Mouse (Mus musculus): ENCODE data around the gene Zfp185.

Zfp185 gene

GRCm38 (mm10) chrX:72986841-72987519, at the start of gene Zfp185:
Gene Zfp185 (plus strand): TSS chrX:72987339.
- peak; percentile 74 to 82 for DNase-seq

DNA sequence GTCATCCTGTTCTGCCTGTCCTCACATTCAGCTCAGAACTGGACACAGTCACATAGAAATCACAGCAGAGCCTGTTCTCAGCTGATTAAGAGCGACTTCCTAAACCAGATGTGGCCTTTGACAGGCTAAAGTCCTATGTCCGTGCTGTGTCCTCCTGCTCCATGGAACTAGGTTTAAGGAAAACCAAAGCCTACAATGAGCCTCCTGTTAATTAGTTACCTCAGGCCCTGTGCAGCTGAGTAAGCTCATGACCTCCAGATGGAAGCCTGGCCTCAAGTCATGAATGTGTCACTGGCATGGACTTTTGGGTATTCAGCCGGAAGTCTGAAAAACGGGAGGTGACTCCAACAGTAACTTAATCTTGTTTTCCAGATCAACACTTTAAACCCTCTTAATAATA, 33.7 kb upstream of the Zfp185 start:
- DNase-seq, result peak in 1 of 2 experiments; percentile 13

GRCm38 (mm10) chrX:72956486-72956885, 30.7 kb upstream of the Zfp185 start:
- DNase-seq, result no peak

- peak; percentile 36 to 59 for DNase-seq
Observed at GRCm38 (mm10) chrX:72960431-72960830, 26.7 kb upstream of the Zfp185 start.

- no peak for DNase-seq
Observed at GRCm38 (mm10) chrX:72961511-72961910, 25.6 kb upstream of the Zfp185 start.

DNA sequence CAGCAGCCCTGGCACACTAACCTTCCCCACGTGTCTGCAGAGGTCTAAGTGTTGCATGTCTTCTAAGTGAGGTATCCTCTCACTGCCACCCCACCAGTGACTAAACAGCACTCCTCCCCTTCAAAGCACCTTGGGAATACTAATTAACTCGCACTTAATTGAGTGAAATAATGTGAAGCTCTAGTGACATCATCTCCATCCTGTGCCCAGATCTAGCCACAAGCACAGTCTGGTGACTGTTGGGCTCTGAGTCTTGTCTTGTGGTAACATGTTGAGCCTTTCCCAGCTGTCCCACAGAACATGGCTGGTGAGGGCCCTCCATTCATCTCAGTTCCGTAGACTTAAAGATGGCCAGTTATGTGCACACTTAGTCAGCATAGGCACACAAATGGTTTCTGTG, 24.4 kb upstream of the Zfp185 start:
- no peak for DNase-seq

DNA sequence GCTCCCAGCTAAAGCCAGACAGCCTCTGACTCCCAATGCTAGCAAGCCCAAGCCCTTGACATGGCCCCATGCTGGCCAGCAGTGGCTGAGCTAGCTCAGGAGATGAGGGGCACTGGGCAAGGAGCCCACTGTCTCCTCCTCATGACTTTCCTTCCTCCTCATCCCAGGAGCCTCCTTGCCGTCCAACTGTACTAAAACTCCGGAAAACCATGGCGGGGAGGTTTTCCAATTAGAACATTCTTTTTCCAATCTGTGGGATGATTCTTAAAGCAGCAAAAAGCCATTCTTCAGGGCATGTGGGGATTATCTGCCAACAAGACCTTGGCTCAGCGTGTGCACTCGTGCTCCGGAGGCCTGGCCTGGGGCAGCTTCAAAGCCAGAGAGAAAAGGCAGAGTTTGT, 4.3 kb upstream of the Zfp185 start:
- no peak for DNase-seq

DNA sequence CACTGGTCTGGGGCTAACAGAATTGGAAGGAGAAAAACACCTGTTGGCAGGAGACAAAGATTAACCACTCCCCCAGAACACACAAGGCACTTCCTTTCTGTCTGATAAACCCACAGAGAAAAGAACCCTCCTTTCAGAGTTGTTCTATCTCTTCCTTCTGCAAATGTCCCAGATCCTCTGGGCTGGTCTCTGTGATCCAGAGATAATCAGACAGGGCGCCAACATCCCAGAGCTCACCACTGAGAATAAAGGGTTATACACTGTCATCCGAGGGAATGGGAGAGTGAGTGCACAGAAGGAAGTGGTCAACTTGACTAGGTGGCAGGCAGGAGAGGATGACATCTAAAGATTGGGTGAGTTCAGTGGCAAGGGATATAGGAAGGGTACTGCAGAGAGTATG, 1.5 kb upstream of the Zfp185 start:
- no peak for DNase-seq

- DNase-seq, result no peak
Observed at GRCm38 (mm10) chrX:72987520-72987905, 374 bp downstream of the Zfp185 start.

DNA sequence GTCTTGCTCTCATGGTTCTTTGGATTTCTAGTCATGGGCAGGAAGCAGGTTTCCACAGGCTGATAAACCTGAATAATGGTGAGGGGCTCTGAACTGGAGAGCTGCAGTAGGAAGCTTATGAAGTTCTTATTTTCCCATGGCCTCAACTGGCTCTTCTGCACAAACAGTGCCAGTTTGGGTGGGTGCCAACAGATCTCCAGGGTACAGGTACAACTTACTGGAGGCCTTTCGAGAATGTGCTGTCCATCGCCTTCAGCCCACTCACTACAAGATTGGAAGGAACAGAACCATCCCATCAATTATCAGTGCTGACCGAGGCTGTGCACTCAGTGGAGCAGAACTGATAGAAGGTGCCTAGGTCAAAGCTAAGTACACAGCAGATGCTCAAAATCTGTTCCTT, 1.3 kb downstream of the Zfp185 start:
- peak in 1 of 2 experiments; percentile 14 for DNase-seq

GRCm38 (mm10) chrX:72990581-72990980, 3.4 kb downstream of the Zfp185 start:
- no peak for DNase-seq

GRCm38 (mm10) chrX:72992291-72992919, 5.3 kb downstream of the Zfp185 start:
- DNase-seq, result no peak

DNA sequence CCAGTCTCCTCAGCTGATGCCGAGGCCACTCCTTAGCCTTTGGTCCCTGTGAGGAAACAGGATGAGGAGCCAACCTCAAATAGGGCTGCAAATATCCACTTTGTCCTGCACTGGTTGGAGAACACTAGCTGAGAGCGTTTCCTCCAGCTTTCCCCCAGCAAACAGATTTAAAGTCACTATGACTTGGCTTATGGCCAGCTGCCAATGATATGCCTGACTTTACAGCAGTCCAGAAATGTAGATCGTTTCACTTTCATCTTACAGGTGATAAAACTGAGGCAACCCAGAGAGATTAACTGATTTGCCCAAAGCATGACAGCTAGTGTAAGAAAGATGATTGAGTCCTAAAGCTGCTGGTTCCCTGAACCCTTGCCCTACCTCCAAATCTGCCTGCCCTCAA, 8.4 kb downstream of the Zfp185 start:
- no peak for DNase-seq

- DNase-seq, result no peak
Observed at GRCm38 (mm10) chrX:73003110-73003509, 16.0 kb downstream of the Zfp185 start.

GRCm38 (mm10) chrX:73005678-73006077, 18.5 kb downstream of the Zfp185 start:
- DNase-seq, result no peak

DNA sequence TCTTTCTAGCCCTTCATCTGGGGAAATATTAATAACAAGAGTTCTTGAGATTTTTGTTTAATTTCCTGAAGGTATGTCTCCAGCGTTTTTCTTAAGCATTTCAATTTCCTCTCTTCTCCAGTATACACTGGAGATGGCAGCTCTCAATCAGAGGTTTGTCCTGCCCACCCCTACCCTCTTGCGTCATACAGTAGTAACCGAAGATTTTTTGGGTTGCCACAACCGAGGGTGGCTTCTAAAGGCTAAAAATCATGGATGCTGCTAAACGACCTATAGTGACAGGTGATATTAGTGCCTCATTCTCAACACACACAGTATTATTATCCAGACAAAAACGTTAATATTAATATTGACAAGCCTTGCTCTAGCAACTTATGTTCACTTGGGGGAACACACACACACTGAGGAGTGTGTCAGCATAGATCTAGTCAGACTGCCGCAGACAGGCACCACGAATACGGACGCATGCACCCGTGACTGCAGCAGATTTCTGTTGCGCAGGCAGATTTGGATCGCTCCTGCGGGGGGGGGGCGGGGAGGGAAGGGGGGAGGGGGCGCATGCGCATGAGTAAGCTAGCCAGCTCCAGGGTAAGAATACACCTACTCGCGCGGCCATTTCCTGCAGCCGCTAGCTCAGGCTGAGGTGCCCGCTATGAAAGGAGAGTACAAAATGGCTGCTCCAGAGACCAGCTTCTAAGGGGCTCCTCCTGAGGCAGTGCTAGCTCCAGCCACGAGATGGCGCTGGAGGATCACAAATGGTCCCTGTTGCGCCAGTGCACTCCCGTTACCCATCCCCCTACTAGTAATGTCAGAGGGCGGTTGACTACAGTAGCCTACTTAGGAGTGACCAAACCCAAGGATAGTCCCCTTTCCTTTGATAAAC, 20.7 kb downstream of the Zfp185 start:
- peak; percentile 92 for DNase-seq

GRCm38 (mm10) chrX:73012846-73013245, 25.7 kb downstream of the Zfp185 start:
- DNase-seq, result no peak

- DNase-seq, result no peak
Observed at GRCm38 (mm10) chrX:73037003-73037402, 49.9 kb downstream of the Zfp185 start, which contains the start of gene Pnma5. Gene Pnma5 (minus strand): TSS chrX:73037103.

- DNase-seq, result no peak
Observed at GRCm38 (mm10) chrX:73038831-73039230, 51.7 kb downstream of the Zfp185 start.

DNA sequence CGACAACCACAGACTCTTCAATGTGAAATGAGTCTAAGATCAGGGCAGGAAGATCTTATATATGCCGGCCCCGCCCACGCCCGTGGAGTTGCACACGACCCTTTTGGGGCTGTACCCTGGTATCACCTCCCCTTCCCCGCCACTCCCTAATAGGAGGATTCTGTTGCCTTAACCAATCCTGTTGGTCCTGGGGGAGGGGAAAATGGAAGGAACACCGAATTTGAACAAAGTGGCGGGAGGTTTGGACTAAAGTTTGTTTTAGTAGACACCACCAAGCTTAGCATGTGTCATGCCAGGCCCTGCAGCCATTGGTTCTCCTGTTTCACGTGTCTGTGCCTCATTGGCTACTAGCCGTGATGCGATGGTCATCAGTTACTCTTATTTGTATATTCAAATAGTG, 52.5 kb downstream of the Zfp185 start:
- no peak for DNase-seq

GRCm38 (mm10) chrX:73053860-73054563, 66.9 kb downstream of the Zfp185 start:
- DNase-seq, result peak; percentile 94 to 96

GRCm38 (mm10) chrX:73061528-73061927, 74.4 kb downstream of the Zfp185 start:
- no peak for DNase-seq

DNA sequence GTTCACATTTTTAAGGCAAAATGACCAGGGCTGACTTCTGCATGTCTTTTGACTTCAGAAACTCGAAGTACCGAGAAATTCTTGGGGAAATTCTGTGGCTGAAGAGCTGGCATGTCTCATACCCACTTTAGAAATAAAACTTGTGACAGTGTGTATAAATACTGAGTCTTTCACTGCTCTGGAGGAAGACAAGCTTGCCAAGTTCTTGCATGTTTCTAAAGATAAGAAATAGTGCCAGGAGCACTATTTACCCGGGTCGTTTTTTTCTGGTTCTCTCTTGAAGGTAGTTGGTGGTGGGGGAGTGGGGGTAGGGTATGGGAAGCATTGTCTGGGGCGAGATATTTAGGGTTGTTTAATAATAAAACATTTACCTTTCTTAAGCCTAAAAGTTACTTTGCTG, 75.2 kb downstream of the Zfp185 start:
- DNase-seq, result no peak

Data from kidney, postnatal 4 days (tissue).